Comparison of ENCODE assay signal across 11 mouse cellular contexts in genomic region chr6:88990300-88990685, GRCm38 (mm10).
DNase-seq lines count a peak whose midpoint lies in the region; ATAC-seq and TF ChIP-seq lines count a peak whose summit lies in the region.
"Had no signal": no experiment of that assay in that cellular context is flagged by ENCODE, and none has a peak within 500 bp of the region (broad histone marks: within the 10 kb centered on the region; RNA-seq: fewer than 3 reads in every experiment).

No protein-coding gene starts in this region.

- H3K27me3 ChIP-seq in liver, adult 2 months (ENCODE audit: control insufficient read depth, insufficient read depth, low read length), result no peaks in the 10 kb centered on the region
- H3K27me3 ChIP-seq in liver, embryonic 12.5 days (replicated peaks), result peaks cover 10% of the 10 kb centered on the region
- H3K27me3 ChIP-seq in stomach, embryonic 15.5 days (replicated peaks), result no peaks in the 10 kb centered on the region
- H3K27me3 ChIP-seq: embryonic facial prominence, embryonic 15.5 days had no signal

- no peak overlapping the region for H3K27ac ChIP-seq in liver, adult 2 months (replicated peaks; ENCODE audit: insufficient read depth, low read depth, low read length)
- H3K27ac ChIP-seq in brown adipose tissue, adult 24 weeks (replicated peaks; ENCODE audit: low read depth, low read length), result 0 out of 2 replicates have a peak overlapping the region, but pooled peaks have one; percentile 11
- peak overlapping the region; percentile 64 for H3K27ac ChIP-seq in liver, embryonic 12.5 days
- H3K27ac ChIP-seq in stomach, embryonic 15.5 days, result no peak overlapping the region
- H3K27ac ChIP-seq: embryonic facial prominence, embryonic 15.5 days; hindbrain, embryonic 13.5 days had no signal

- no peaks in the 10 kb centered on the region for H3K4me1 ChIP-seq in liver, adult 2 months (ENCODE audit: control insufficient read depth, insufficient read depth, low read length)
- H3K4me1 ChIP-seq in brown adipose tissue, adult 24 weeks (ENCODE audit: control insufficient read depth, insufficient read depth, insufficient read length, low read length), result no peaks in the 10 kb centered on the region
- H3K4me1 ChIP-seq in liver, embryonic 12.5 days, result peaks cover 17% of the 10 kb centered on the region
- H3K4me1 ChIP-seq in stomach, embryonic 15.5 days, result no peaks in the 10 kb centered on the region
- H3K4me1 ChIP-seq: hindbrain, embryonic 13.5 days had no signal

- no peaks in the 10 kb centered on the region for H3K79me2 ChIP-seq in liver, adult 2 months (ENCODE audit: control insufficient read depth, insufficient read depth, low read length)

- H3K4me3 ChIP-seq in liver, adult 2 months (ENCODE audit: insufficient read depth, low read depth, low read length), result no peak overlapping the region
- H3K4me3 ChIP-seq in brown adipose tissue, adult 24 weeks (ENCODE audit: insufficient read depth, low read depth, low read length), result no peak overlapping the region
- H3K4me3 ChIP-seq in liver, embryonic 12.5 days, result no peak overlapping the region
- H3K4me3 ChIP-seq in stomach, embryonic 15.5 days (replicated peaks), result no peak overlapping the region
- H3K4me3 ChIP-seq: embryonic facial prominence, embryonic 15.5 days; hindbrain, embryonic 13.5 days; megakaryocyte, embryonic 14.5 days had no signal

- no peaks in the 10 kb centered on the region for H3K36me3 ChIP-seq in liver, adult 2 months (ENCODE audit: control insufficient read depth, insufficient read depth, low read length)
- no peaks in the 10 kb centered on the region for H3K36me3 ChIP-seq in liver, embryonic 12.5 days
- H3K36me3 ChIP-seq in stomach, embryonic 15.5 days, result no peaks in the 10 kb centered on the region
- H3K36me3 ChIP-seq: embryonic facial prominence, embryonic 15.5 days; hindbrain, embryonic 13.5 days had no signal

- peak; percentile 43 for DNase-seq in liver, adult 2 months (ENCODE audit: extremely low read depth, low read depth, low spot score)
- DNase-seq in liver, result no peak
- DNase-seq in ovary, postnatal 14 days (ENCODE audit: low spot score), result no peak
- DNase-seq in embryo, embryonic 9.5 days (ENCODE audit: extremely low spot score), result no peak
- DNase-seq: cerebellum, adult 9-10 months had no signal

- H3K4me2 ChIP-seq in liver, embryonic 12.5 days, result peak overlapping the region; percentile 46
- H3K4me2 ChIP-seq in stomach, embryonic 15.5 days, result no peak overlapping the region
- H3K4me2 ChIP-seq: embryonic facial prominence, embryonic 15.5 days; hindbrain, embryonic 13.5 days had no signal

- WGBS in liver, adult 2 months, result 15% methylated on average over 1 of the region's 1 CpGs
- WGBS in liver, embryonic 12.5 days (ENCODE audit: insufficient replicate concordance), result 32% methylated on average over 1 of the region's 1 CpGs
- 24% methylated on average over 1 of the region's 1 CpGs for WGBS in stomach, embryonic 15.5 days

- no peak overlapping the region for H3K9ac ChIP-seq in liver, adult 2 months (ENCODE audit: low read depth, low read length)
- no peak overlapping the region for H3K9ac ChIP-seq in liver, embryonic 12.5 days
- no peak overlapping the region for H3K9ac ChIP-seq in stomach, embryonic 15.5 days
- H3K9ac ChIP-seq: embryonic facial prominence, embryonic 15.5 days; hindbrain, embryonic 13.5 days had no signal

- no peak for TF ChIP-seq CTCF in liver, adult 2 months (IDR thresholded peaks at IDR 0.05; ENCODE audit: low read depth, low read length)

- peak; percentile 77 for ATAC-seq in liver, embryonic 12.5 days
- ATAC-seq in stomach, embryonic 15.5 days (ENCODE audit: insufficient read depth, low FRiP score, low read depth), result peak; percentile 39; the same call in 1 of the 2 replicates

- H3K9me3 ChIP-seq in liver, embryonic 12.5 days (replicated peaks), result no peaks in the 10 kb centered on the region
- no peaks in the 10 kb centered on the region for H3K9me3 ChIP-seq in stomach, embryonic 15.5 days
- H3K9me3 ChIP-seq: embryonic facial prominence, embryonic 15.5 days; hindbrain, embryonic 13.5 days had no signal

- no peak for TF ChIP-seq POLR2A in liver, adult 2 months (IDR thresholded peaks at IDR 0.05; ENCODE audit: extremely low read depth, insufficient read depth, low read length)

Comparison
In these comparisons a context has a peak if more than half of its experiments do, and no peak if none do; other contexts are left out.
1. H3K27ac ChIP-seq: peak in brown adipose tissue, adult 24 weeks (single experiment) and liver, embryonic 12.5 days (single experiment); none in liver, adult 2 months (single experiment) and stomach, embryonic 15.5 days (single experiment).